Mouse (Mus musculus) bone marrow, adult 2 months (tissue): ENCODE data around the gene Stkld1.

ENCODE experiments used
- CTCF ChIP-seq: fragments of 200-500 bp; IDR thresholded peaks from 2 replicates; pipeline ENCODE4 v1.5.1; 2011; ENCODE audit warnings: low read length, control low read depth; ENCODE audit not compliant: control insufficient read depth, insufficient read depth
- POLR2A ChIP-seq: fragments of 200-500 bp; IDR thresholded peaks from 2 replicates; pipeline ENCODE4 v1.6.1; 2011; ENCODE audit warnings: low read depth, mild to moderate bottlenecking, control low read depth, low read length, borderline replicate concordance; ENCODE audit not compliant: control insufficient read depth

GRCm38 (mm10) chr2:26919684-26920083 is 14.2 kb upstream of the Stkld1 start:
- TF ChIP-seq CTCF (no peak), POLR2A (no peak)
